Mouse (Mus musculus) limb, embryonic 10.5 days (tissue): ENCODE data around the gene Fbf1. TPM values are rescaled to one million over a fixed set of nuclear protein-coding genes. Genes with fewer than 3 reads are reported as not detected.
"Not testable (repeated sequence)": the region's sequence is repeated elsewhere in the genome, so short reads cannot be mapped to it uniquely, and the experiment has no call there.

Experiments used
- DNase-seq: peaks from one replicate; pipeline ENCODE4 v3.0.0-alpha.2; 2017; ENCODE audit warnings: low spot score
- H3K27ac ChIP-seq: fragments of 300-500 bp; sonication (generic); 2 replicates; pipeline ENCODE4 v1.5.1; 2016; ENCODE audit warnings: mild to moderate bottlenecking
- H3K27me3 ChIP-seq: fragments of 300-500 bp; sonication (generic); 2 replicates; pipeline ENCODE4 v1.6.1; 2016; ENCODE audit warnings: low read depth, mild to moderate bottlenecking; ENCODE audit not compliant: poor library complexity, severe bottlenecking
- H3K36me3 ChIP-seq: fragments of 300-500 bp; sonication (generic); 2 replicates; pipeline ENCODE4 v1.6.1; 2016; ENCODE audit warnings: mild to moderate bottlenecking, moderate library complexity
- H3K4me1 ChIP-seq: fragments of 300-500 bp; sonication (generic); 2 replicates; pipeline ENCODE4 v1.6.1; 2016
- H3K4me3 ChIP-seq: fragments of 300-500 bp; sonication (generic); 2 replicates; pipeline ENCODE4 v1.5.1; 2016; ENCODE audit warnings: mild to moderate bottlenecking, moderate library complexity
- H3K9me3 ChIP-seq: fragments of 300-500 bp; sonication (generic); replicated peaks from 2 replicates; pipeline ENCODE4 v1.6.1; 2016; ENCODE audit warnings: mild to moderate bottlenecking
- WGBS: fragments of 180-500 bp; shearing (Covaris S2); methylation state at CpG from one replicate; pipeline ENCODE4 v1.1.7; 2016; 5-methylcytosine and 5-hydroxymethylcytosine counted together
- polyA plus RNA-seq: library from polyadenylated mRNA; unstranded; fragments of >200 nt; fragmentation: Nextera tagmentation; extraction: Ambion mirVana; gene quantifications from 2 replicates; pipeline ENCODE4 v1.2.1, GENCODE M21; 2016

Gene Fbf1
- polyA plus RNA-seq, 1 experiment from 2014 or later, result 56.8 TPM

DNA sequence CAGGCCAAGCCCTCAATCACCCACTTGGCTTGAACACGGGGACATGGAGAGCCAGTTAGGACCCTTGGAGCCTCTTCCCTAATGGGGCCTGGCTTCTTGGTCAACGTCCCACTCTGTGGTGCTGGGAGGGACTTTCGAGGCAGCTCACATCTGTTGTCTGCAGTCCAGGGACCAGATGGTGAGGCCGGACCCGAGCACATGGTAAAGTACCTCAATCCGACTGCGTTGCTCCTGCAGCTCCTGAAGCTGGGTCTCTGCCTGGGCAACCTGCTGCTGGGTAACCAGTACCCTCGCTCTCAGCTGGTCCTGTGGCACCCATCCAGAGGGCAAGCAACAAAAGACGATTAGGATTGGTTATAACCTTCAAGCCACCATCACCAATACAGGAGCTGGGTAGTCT, 40.0 kb downstream of the Fbf1 start:
- Histone ChIP-seq H3K27ac (peak overlapping the region; percentile 75), H3K4me1 (peaks cover 48% of the 10 kb centered on the region), H3K4me3 (peak overlapping the region; percentile 31), H3K27me3 (peaks cover 9% of the 10 kb centered on the region; the same call in 1 of the 2 replicates), H3K36me3 (peaks cover 38% of the 10 kb centered on the region), H3K9me3 (no peaks in the 10 kb centered on the region; the same call in 1 of the 2 replicates)
- no peak for DNase-seq
- 78% methylated on average over 9 of the region's 9 CpGs for WGBS

DNA sequence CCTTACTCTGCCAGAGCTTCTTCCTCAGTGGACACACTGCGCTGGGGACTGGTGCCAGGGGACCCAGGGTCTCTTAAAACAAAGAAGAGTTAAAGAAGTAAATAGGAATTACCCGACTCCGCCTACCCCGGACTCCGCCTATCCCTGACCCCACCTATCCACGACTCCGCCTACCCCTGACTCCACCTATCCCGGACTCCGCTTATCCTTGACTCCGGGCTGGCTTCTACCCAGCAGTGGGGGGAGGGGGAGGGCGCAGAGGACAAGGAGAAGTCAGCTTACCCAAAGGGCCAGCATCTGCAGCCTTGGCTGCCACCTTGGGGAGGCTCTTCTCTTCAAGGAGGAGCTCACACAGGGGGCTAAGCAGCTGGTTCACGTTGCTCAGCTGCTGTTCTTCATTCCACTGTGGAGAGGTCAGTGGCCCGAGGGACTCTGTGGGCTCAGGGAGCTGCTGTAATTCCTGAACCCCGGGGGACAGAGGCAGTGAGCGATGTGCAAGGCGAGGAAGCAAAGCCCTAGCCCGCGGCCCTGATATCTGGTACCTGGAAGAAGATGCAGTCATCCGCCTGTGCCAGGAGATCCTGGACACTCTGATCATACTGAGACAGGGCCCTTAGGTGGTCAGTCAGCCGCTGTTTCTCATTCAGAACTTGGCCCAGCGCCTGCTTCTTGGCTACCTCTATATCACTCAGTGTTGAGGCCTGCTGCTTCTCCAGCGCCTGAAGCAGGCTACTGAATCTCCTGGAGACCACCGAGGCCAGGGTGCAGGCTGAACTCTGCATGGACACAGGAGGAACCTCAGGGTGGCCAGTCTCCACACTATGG, 40.6 kb downstream of the Fbf1 start, which contains the start of gene Trim47:
Gene Trim47, minus strand, starts transcription at position 55 of the 825 bp plus-strand sequence.
- 29% methylated on average over 23 of the region's 23 CpGs for WGBS
- peak within 1 kb of the TSS; percentile 31 for H3K4me3 ChIP-seq

DNA sequence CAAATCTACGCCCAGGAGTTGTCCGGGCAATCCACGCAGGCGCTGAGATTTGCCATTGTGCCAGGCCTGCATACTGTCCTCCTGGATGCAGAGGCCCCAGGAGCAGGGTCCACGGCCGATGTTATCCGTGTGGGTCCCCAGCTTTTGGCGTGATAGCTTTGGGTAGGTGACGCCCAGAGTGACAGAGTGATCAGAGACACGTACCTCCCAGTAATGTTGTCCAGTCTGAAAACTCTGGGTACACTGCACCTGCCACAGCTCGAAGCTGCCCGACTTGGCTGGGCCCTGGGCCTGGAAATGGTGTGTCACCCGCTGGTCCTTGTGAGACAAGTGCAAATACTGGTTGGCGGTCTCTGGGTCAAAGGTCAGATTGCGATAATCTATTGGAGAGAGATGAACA, 41.7 kb downstream of the Fbf1 start:
- H3K9me3 ChIP-seq, result no peaks in the 10 kb centered on the region; the same call in 1 of the 2 replicates
- H3K27ac ChIP-seq, result no peak overlapping the region
- DNase-seq, result no peak
- peaks cover 27% of the 10 kb centered on the region for H3K36me3 ChIP-seq
- peaks cover 9% of the 10 kb centered on the region; the same call in 1 of the 2 replicates for H3K27me3 ChIP-seq
- peaks cover 39% of the 10 kb centered on the region for H3K4me1 ChIP-seq
- H3K4me3 ChIP-seq, result no peak overlapping the region
- WGBS, result 95% methylated on average over 15 of the region's 15 CpGs

More for the DNA sequence above, 40.6 kb downstream of the Fbf1 start, which contains the start of gene Trim47:
- Histone ChIP-seq H3K9me3 (no peaks in the 10 kb centered on the region; the same call in 1 of the 2 replicates), H3K27me3 (peaks cover 9% of the 10 kb centered on the region; the same call in 1 of the 2 replicates), H3K27ac (peak within 1 kb of the TSS; percentile 75), H3K36me3 (peaks cover 34% of the 10 kb centered on the region), H3K4me1 (peaks cover 42% of the 10 kb centered on the region)
- peak; percentile 76 for DNase-seq

DNA sequence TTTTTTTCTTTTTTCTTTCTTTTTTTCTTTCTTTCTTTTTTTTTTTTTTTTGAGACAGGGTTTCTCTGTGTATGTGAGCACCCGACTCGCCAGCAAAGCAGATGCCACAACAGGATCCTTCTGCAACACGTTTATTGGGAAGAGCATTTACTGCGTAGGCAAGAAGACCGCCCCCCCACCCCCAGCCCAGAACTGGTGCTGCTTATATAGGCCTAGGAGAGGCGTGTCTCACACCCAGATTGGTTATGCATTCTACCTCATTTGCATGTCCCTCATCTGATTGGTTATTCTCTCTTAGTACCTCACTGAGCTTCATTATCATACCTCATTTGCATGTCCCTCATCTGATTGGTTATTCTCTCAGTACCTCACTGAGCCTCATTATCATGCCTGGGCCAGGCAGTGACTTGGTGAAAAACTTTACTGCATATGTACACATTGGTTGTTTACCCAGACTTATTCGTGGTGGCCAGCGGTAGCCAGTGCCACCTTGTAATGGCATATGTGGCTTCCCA, 46.2 kb downstream of the Fbf1 start:
- Histone ChIP-seq H3K36me3 (peaks cover 26% of the 10 kb centered on the region), H3K4me1 (peaks cover 13% of the 10 kb centered on the region)
- H3K27ac ChIP-seq, DNase-seq, H3K9me3 ChIP-seq, H3K27me3 ChIP-seq, H3K4me3 ChIP-seq: not testable (repeated sequence)
- WGBS, result 96% methylated on average over 8 of the region's 8 CpGs

DNA sequence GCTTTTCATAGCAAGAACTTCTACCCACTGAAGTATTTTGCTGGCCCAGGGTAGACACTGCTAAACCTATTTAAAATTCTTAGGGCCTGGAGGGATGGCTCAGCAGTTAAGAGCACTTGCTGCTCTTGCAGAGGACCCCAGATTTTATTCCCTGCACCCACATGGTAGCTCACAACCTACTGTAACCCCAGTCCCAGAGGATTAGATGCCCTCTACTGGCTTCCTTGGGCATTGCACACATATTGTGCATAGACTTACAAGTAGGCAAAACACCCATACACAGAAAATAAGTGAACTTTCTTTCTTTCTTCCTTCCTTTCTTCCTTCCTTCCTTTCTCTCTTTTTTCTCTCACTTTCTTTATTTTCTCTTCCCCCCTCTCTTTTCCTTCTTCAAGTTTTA, 50.1 kb downstream of the Fbf1 start:
- no peaks in the 10 kb centered on the region for H3K9me3 ChIP-seq
- H3K36me3 ChIP-seq, result peaks cover 6% of the 10 kb centered on the region; the same call in 1 of the 2 replicates
- peaks cover 11% of the 10 kb centered on the region for H3K4me1 ChIP-seq
- DNase-seq, result no peak
- no peak overlapping the region; the same call in 1 of the 2 replicates for H3K27ac ChIP-seq
- H3K4me3 ChIP-seq, result no peak overlapping the region
- peaks cover 4% of the 10 kb centered on the region; the same call in 1 of the 2 replicates for H3K27me3 ChIP-seq

DNA sequence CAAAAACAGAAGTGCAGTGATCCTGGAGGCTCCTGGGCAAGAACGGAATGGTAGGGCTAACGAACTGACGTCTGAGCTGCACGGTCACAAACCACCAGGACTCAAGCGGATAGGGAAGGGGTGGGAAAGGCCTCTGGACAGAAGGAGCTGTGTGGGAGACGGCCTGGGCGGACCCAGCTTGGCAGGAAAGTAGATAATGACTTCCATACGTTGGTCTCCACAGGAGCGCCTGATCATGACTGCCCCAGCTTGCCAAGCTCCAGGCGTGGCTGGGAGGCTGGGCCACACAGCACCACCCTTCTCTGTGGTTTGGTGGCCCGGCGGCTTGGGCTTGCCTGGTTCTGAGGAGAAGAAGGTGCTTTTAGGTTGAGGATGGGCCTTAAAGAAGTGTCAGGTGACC, 50.7 kb downstream of the Fbf1 start:
- DNase-seq, result peak; percentile 70
- Histone ChIP-seq H3K36me3 (0 out of 2 replicates have a peak, but pooled peaks cover 3% of the 10 kb centered on the region), H3K4me1 (peaks cover 11% of the 10 kb centered on the region), H3K27me3 (peaks cover 9% of the 10 kb centered on the region), H3K27ac (peak overlapping the region; percentile 74), H3K4me3 (peak overlapping the region; percentile 22), H3K9me3 (no peaks in the 10 kb centered on the region)
- WGBS, result 40% methylated on average over 12 of the region's 12 CpGs

DNA sequence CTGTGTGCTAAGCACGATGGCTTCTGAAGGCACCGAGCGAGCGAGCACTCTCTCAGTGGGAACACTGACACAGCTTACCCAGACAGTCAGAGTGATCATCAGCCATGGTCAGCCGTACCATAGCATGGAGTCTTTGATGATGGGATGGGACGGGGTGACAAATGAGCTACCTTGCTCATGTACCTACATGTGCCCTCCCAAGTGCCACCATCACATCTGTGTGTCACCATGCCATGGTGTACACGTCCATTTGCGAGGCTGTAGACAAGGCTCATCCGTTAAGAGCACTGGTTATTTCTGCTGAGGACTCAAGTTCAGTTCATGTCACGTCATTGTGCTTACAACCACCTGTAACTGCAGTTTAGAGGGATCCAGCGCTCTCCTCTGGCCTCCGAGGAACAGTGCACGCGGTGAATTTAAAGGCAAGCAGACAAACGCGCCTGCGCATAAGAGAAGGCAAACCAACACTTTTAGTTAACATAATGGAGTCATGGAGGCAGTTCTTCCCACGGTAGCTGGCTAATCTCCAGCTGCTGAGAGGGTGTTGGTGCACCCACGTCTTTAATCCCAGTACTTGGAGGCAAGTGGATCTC, 56.3 kb downstream of the Fbf1 start:
- no peak for DNase-seq
- peaks cover 41% of the 10 kb centered on the region for H3K4me1 ChIP-seq
- no peaks in the 10 kb centered on the region for H3K9me3 ChIP-seq
- peaks cover 65% of the 10 kb centered on the region for H3K27me3 ChIP-seq
- H3K4me3 ChIP-seq, result no peak overlapping the region
- H3K36me3 ChIP-seq, result no peaks in the 10 kb centered on the region
- 85% methylated on average over 19 of the region's 19 CpGs for WGBS
- no peak overlapping the region for H3K27ac ChIP-seq

DNA sequence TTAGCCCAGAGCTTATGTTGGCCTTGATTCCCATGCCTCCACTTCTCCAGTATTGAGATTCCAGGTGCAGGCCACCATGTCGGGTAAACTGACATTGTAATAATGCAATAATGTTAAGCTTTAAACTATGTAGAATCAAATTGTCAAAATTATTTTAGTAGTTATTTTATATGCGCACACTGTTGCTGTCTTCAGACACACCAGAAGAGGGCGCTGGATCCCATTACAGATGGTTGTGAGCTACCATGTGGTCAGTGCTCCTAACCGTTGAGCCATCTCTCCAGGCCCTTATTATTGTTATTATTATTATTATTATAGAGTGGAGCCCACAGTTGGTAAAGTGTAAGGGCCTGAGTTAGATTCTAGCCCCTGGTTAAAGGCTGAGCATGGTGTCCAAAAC, 56.9 kb downstream of the Fbf1 start:
- WGBS, result 82% methylated on average over 4 of the region's 4 CpGs

DNA sequence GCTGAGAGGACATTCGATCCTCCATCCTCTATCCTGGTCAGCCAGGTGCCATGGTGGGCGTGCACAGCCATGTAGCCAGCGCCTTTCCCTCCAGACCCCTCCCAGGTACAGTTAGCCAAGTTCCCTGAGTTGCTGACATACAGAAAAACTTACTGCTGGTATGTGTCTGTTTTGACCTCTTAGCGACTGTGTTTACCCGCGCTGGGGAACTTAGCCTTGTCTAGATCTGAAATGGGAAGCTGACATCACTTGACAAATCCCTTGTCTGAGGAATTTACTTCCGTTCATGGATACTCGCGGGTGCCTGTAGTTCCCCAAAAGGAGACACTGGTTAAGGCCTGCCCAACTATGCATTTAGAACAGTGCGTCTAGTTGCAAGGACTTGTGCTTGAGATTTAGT, 57.4 kb downstream of the Fbf1 start:
- Histone ChIP-seq H3K9me3 (no peaks in the 10 kb centered on the region), H3K4me1 (peaks cover 48% of the 10 kb centered on the region), H3K4me3 (peak overlapping the region; percentile 48), H3K27me3 (peaks cover 76% of the 10 kb centered on the region), H3K27ac (no peak overlapping the region), H3K36me3 (no peaks in the 10 kb centered on the region)
- no peak for DNase-seq
- WGBS, result 33% methylated on average over 10 of the region's 10 CpGs

More for the DNA sequence above, 56.9 kb downstream of the Fbf1 start:
- Histone ChIP-seq H3K4me1 (peaks cover 45% of the 10 kb centered on the region), H3K4me3 (no peak overlapping the region), H3K27me3 (peaks cover 71% of the 10 kb centered on the region), H3K9me3 (no peaks in the 10 kb centered on the region), H3K36me3 (no peaks in the 10 kb centered on the region), H3K27ac (no peak overlapping the region)
- no peak for DNase-seq

DNA sequence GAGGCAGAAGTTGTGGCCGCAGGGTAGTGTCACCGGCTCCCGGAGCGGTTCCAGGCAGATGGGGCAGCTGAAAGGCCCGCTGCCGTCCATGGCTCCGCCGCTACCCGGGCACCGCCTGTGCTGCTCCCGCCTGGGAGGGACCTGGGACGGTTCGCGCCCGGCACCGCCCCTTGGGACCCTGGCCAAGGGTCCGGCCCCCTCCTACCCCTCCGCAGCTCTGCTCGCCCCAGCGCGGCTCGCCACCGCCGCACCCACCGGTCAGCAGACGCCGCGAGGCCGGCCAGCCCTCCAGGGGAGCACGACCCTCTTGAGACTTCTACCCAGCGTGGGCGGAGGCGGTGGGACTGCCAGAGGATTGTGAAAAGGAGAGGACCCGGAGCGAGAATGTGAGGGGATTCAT, 57.8 kb downstream of the Fbf1 start:
- Histone ChIP-seq H3K4me1 (peaks cover 48% of the 10 kb centered on the region), H3K27ac (peak overlapping the region; percentile 75), H3K27me3 (peaks cover 80% of the 10 kb centered on the region), H3K4me3 (peak overlapping the region; percentile 48), H3K36me3 (no peaks in the 10 kb centered on the region), H3K9me3 (no peaks in the 10 kb centered on the region)
- DNase-seq, result peak; percentile 56
- 2% methylated on average over 35 of the region's 35 CpGs for WGBS

DNA sequence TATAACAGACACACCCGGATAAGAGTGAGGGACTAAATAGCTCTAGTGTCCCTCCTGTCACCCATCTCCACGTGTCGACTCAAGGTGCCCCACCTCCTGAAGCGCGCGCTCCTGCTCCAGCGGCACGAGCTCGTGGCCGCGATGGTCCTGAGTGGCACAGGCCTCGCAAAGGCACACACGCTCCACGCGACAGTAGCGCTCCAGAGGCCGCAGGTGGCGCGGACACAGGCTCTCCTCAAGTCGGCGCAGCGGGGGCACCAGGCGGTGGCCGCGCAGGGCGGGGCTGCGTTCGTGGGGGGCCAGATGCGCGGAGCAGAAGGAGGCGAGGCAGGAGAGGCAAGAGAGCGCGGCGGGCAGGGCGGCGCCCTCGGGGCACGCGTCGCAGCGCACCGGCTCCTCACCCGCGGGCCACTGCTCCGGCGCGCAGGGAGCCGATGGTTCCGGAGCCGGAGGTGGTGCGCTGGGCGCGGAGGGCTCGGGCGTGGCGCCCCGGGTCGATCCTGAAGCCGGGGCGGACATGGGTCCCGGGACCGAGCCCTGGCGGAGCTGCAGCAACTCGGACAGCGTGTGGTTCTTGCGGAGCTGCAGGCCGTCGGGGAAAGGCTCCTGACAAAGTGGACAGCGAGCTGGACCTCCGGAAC, 58.4 kb downstream of the Fbf1 start:
- peak overlapping the region; percentile 75 for H3K27ac ChIP-seq
- peak overlapping the region; percentile 48 for H3K4me3 ChIP-seq
- peaks cover 84% of the 10 kb centered on the region for H3K27me3 ChIP-seq
- peaks cover 50% of the 10 kb centered on the region for H3K4me1 ChIP-seq
- no peaks in the 10 kb centered on the region for H3K36me3 ChIP-seq
- H3K9me3 ChIP-seq, result no peaks in the 10 kb centered on the region
- WGBS, result 3% methylated on average over 70 of the region's 70 CpGs
- DNase-seq, result peak; percentile 53

DNA sequence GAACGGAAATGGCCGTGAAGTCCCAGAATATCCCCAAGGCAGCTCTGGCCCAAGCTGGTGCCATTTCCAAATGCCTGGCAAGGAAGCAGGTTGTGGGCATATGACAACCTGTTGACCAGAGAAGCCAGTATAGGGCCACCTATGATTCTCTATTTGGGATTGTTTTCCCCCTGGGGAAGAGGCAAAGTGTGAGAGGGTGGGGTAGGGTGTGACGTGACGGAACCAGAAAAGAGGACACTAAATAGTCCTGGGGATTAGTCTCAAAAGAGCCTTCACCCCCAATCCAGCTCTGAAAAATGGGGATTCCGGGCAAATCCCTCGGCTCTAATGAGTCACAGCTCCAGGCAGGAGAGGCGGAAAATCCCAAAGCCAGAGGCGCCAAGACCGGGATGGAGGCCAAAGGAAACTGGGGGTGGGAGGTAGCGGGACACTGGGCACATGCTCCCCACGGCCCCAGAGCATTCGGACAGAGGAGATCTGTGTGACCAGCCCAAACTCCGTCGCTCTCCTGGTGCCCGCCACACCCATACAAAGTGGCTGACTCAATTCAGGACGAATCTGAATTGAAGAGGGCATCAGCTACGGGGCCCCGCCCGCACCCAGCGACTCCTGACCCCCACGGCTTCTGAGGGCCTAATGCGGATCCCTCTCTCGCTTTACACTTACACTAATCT, 59.4 kb downstream of the Fbf1 start:
- no peaks in the 10 kb centered on the region for H3K36me3 ChIP-seq
- peaks cover 84% of the 10 kb centered on the region for H3K27me3 ChIP-seq
- H3K4me1 ChIP-seq, result peaks cover 59% of the 10 kb centered on the region
- H3K27ac ChIP-seq, result no peak overlapping the region
- DNase-seq, result no peak
- peak overlapping the region; percentile 48; the same call in 1 of the 2 replicates for H3K4me3 ChIP-seq
- WGBS, result 6% methylated on average over 23 of the region's 23 CpGs
- H3K9me3 ChIP-seq, result no peaks in the 10 kb centered on the region
